ENCODE assay signal across 8 mouse cellular contexts in genomic region chr2:60910820-60911219, GRCm38 (mm10). TPM values are rescaled to one million over a fixed set of nuclear protein-coding genes. Genes with fewer than 3 reads are reported as not detected.
DNase-seq lines count a peak whose midpoint lies in the region; ATAC-seq and TF ChIP-seq lines count a peak whose summit lies in the region.

No protein-coding gene starts in this region.

- no peaks in the 10 kb centered on the region for H3K27me3 ChIP-seq in liver, adult 2 months (ENCODE audit: control insufficient read depth, insufficient read depth, low read length)
- no peaks in the 10 kb centered on the region for H3K27me3 ChIP-seq in neural tube, embryonic 15.5 days (replicated peaks)

- 11% methylated on average over 6 of the region's 6 CpGs for WGBS in liver, adult 2 months
- 68% methylated on average over 6 of the region's 6 CpGs for WGBS in neural tube, embryonic 15.5 days

- H3K4me1 ChIP-seq in liver, adult 2 months (ENCODE audit: control insufficient read depth, insufficient read depth, low read length): peaks cover 16% of the 10 kb centered on the region
- peaks cover 12% of the 10 kb centered on the region; the same call in 1 of the 2 replicates for H3K4me1 ChIP-seq in neural tube, embryonic 15.5 days

- no peaks in the 10 kb centered on the region for H3K9me3 ChIP-seq in neural tube, embryonic 15.5 days (replicated peaks)

- no peak for TF ChIP-seq CTCF in liver, adult 2 months (IDR thresholded peaks at IDR 0.05; ENCODE audit: low read depth, low read length)

- no peak for TF ChIP-seq POLR2A in liver, adult 2 months (IDR thresholded peaks at IDR 0.05; ENCODE audit: extremely low read depth, insufficient read depth, low read length)

- intact Hi-C loops in heart, postnatal 25 days (cut with DNase I): loop anchor here (5.0 kb wide), 1 partner anchor 541 kb away; no protein-coding TSS in a partner anchor
- intact Hi-C loops in left cerebral cortex, postnatal 25 days (cut with DNase I): no loop called here

- H3K79me2 ChIP-seq in liver, adult 2 months (ENCODE audit: control insufficient read depth, insufficient read depth, low read length): peaks cover 9% of the 10 kb centered on the region

- no peak overlapping the region; the same call in 1 of the 2 replicates for H3K27ac ChIP-seq in liver, adult 2 months (replicated peaks; ENCODE audit: insufficient read depth, low read depth, low read length)
- H3K27ac ChIP-seq in neural tube, embryonic 15.5 days (replicated peaks): no peak overlapping the region

- 0 out of 2 replicates have a peak overlapping the region, but pooled peaks have one; percentile 4 for H3K9ac ChIP-seq in liver, adult 2 months (ENCODE audit: low read depth, low read length)
- H3K9ac ChIP-seq in neural tube, embryonic 15.5 days (replicated peaks): no peak overlapping the region

- no peaks in the 10 kb centered on the region for H3K36me3 ChIP-seq in liver, adult 2 months (ENCODE audit: control insufficient read depth, insufficient read depth, low read length)
- no peaks in the 10 kb centered on the region for H3K36me3 ChIP-seq in neural tube, embryonic 15.5 days

- peak; percentile 96 for ATAC-seq in common myeloid progenitor, adult 5-6 weeks (replicated peaks; ENCODE audit: low read depth, poor library complexity, severe bottlenecking)
- ATAC-seq in erythroid progenitor cell, adult 5-6 weeks (replicated peaks; ENCODE audit: low FRiP score, poor library complexity, severe bottlenecking): no peak
- ATAC-seq in neural tube, embryonic 15.5 days (ENCODE audit: low FRiP score): no peak

- H3K4me2 ChIP-seq in neural tube, embryonic 15.5 days: no peak overlapping the region

- peak; percentile 92 for DNase-seq in liver, adult 2 months (ENCODE audit: extremely low read depth, low read depth, low spot score)
- no peak for DNase-seq in liver
- peak; percentile 51 for DNase-seq in heart, postnatal 25 days (ENCODE audit: low spot score)
- peak; percentile 36 to 76 for DNase-seq in left cerebral cortex, postnatal 25 days (ENCODE audit: low spot score in 2 of 2)
- DNase-seq in right cerebral cortex, adult 2 months (ENCODE audit: low spot score in 2 of 2): peak; percentile 56 to 68

- H3K4me3 ChIP-seq in liver, adult 2 months (ENCODE audit: insufficient read depth, low read depth, low read length): no peak overlapping the region
- no peak overlapping the region for H3K4me3 ChIP-seq in neural tube, embryonic 15.5 days (replicated peaks)

RNA-seq across cellular contexts. Expression of gene Rbms1, which starts 52.2 kb away (rescaled TPM):
- total RNA-seq in liver, adult 2 months (2014; rRNA removed): 25.8 and 33.2 TPM in 2 replicates
- 34.0 and 54.6 TPM in 2 replicates for polyA plus RNA-seq in liver, adult 2 months (2012; rRNA removed)
- total RNA-seq in common myeloid progenitor, adult 5-6 weeks (2017): 18.5 and 33.5 TPM in 2 replicates
- total RNA-seq in heart, postnatal 25 days (2021): 10 to 100 TPM; 47.3 to 47.7 TPM
- total RNA-seq in left cerebral cortex, postnatal 25 days (2021): 10 to 100 TPM; 18.9 to 23.6 TPM
- 14.4 and 17.2 TPM in 2 replicates for total RNA-seq in erythroid progenitor cell, adult 5-6 weeks (2015; ENCODE audit: low replicate concordance)
- 5.4 and 17.3 TPM in 2 replicates for total RNA-seq in erythroid progenitor cell, adult 5-6 weeks (2017; ENCODE audit: low replicate concordance)
- 65.2 and 84.1 TPM in 2 replicates for polyA plus RNA-seq in neural tube, embryonic 15.5 days (2015; fragmentation: Nextera tagmentation; extraction: Ambion mirVana)
